Mouse (Mus musculus) retina, postnatal 7 days (tissue): ENCODE results near the gene Pik3c2b.
A peak's percentile ranks its signal among the peaks of the same experiment; 100 is the strongest.

Experiments used
- DNase-seq: peaks from one replicate; pipeline ENCODE4 v3.0.0-alpha.2; 2012; ENCODE audit warnings: low read depth, low spot score

The Pik3c2b gene

GRCm38 (mm10) chr1:133073327-133073856, 27.9 kb downstream of the Pik3c2b start:
- DNase-seq: no peak

DNA sequence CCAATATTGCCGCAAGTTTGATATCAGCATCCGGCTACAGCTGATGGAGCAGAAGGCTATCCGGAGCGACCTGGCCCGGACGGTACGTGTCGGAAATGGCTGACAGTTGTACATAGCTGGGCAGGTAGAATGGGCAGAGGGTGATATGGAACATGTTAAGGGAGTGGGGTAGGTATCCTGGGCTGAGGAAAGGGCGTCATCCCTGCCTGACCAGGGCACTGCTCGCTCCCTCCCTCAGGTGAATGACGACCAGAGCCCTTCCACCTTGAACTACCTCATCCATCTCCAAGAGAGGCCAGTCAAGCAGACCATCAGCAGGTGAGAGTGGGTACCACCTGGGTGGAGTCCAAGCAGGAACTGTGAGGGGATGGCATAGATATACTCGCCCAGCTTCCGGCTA, 29.1 kb downstream of the Pik3c2b start:
- DNase-seq: no peak

DNA sequence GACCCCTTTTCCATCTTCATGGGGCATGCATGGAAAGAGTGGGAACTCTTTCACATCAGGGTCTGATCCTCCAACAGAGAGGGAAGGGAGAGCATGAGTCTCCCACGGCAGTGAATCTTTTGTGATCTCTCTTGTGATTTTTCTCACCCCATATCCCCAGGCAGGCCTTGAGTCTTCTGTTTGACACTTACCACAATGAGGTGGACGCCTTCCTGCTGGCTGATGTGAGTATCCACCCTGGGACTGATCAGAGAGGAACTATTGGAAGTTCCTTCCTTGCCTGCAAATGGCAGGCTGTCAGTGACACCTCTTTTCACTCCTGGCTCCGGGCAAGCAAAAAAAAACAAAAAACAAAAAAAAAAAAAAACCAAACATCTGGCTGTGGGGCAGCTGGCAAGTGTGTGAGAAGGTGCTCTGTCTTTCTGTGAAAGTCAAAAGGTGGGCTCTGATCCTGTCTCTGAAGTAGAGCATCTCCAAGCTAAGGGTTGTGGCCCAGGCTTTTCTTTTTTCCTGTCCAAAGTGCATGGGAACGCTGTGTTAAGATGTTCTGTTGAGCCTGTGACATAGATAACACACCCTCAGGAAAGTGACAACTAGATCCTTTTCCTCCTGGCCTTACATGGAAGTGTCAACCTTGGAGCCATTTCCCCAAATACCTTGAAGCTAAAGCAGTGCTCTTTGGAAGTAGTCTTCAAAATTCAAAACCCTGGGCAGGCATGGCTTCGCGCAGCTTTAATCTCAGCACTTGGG, 30.4 kb downstream of the Pik3c2b start:
- DNase-seq: no peak

DNA sequence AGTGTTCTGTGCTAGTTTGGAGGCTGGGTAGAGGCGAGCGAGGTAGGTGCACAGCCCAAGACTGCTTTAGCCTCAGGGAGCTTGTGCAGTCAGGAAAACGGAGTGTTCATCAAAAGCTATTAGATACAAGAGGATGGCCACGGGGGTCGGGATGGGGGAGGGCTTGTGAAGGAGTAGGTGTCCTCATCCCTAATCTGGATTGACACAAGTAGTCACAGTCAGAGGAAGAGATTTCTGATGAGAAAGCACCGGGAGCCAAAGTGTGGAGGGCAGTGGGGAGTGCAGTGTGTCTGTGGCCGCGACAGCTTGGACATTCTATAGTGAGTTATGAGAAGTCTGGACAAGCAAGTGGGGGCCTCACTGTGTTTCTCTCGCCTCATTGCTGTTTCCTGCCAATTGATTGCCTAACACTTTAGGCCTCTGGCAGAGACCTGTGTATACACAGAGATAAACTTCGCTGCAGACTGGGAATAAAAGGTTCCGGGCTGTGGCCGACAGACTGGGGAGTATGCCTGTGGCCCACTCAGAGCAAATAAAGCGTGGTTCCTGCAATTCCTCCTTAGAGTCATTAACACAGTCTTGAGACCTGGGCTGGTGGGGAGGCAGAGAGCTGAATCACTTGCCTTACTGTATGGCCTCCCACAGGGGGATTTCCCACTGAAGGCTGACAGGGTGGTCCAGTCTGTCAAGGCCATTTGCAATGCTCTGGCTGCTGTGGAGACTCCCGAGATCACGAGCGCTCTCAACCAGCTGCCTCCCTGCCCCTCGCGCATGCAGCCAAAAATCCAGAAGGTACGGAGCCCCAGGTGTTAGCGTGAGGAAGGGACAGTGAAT, 31.4 kb downstream of the Pik3c2b start:
- DNase-seq: no peak

- DNase-seq: no peak
Measured at GRCm38 (mm10) chr1:133077606-133078337, 32.3 kb downstream of the Pik3c2b start.

DNA sequence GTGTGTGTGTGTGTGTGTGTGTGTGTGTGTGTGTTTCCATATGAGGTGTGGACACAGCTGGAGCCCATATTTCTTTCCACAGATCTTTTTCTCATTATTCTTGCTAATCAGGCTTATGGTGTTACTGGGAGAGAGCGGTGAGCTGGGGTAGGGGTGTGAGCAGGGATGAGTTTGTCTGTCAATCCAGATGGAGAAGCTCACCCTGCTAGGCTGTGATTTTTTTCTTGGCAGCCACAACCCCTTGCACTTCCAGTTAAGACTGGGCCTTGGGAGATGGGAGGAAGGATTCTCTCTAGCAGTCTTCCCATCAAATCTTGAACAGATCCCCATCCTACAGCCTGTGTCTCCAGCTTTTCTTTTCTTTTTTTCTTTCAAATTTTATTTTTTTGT, 32.9 kb downstream of the Pik3c2b start:
- DNase-seq: no peak

GRCm38 (mm10) chr1:133079509-133079908, 34.0 kb downstream of the Pik3c2b start:
- no peak for DNase-seq

- no peak for DNase-seq
Measured at GRCm38 (mm10) chr1:133080079-133080561, 34.7 kb downstream of the Pik3c2b start.

- DNase-seq: no peak
Measured at GRCm38 (mm10) chr1:133080717-133081116, 35.2 kb downstream of the Pik3c2b start.

GRCm38 (mm10) chr1:133083003-133083546, 37.6 kb downstream of the Pik3c2b start:
- no peak for DNase-seq

GRCm38 (mm10) chr1:133083942-133084625, 38.6 kb downstream of the Pik3c2b start:
- DNase-seq: no peak

- DNase-seq: no peak
Measured at GRCm38 (mm10) chr1:133084708-133085416, 39.4 kb downstream of the Pik3c2b start.

- DNase-seq: no peak
Measured at GRCm38 (mm10) chr1:133085417-133085742, 39.9 kb downstream of the Pik3c2b start.

DNA sequence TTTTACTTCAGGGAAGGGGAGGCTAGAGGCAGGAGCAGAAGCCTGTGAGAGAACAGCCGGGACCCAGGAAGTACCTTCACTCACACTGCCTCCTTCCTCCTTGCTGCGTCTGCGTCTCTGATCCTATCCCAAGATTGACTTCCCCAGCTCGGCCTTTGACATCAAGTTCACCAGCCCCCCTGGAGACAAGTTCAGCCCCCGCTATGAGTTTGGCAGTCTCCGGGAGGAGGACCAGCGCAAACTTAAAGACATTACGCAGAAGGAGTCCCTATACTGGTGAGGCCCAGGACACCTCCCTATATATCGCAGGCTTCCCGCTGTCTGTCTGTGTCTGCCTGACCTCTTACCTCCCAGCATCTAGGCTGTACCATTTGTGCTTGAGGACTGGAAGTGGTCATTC, 41.3 kb downstream of the Pik3c2b start:
- DNase-seq: no peak

DNA sequence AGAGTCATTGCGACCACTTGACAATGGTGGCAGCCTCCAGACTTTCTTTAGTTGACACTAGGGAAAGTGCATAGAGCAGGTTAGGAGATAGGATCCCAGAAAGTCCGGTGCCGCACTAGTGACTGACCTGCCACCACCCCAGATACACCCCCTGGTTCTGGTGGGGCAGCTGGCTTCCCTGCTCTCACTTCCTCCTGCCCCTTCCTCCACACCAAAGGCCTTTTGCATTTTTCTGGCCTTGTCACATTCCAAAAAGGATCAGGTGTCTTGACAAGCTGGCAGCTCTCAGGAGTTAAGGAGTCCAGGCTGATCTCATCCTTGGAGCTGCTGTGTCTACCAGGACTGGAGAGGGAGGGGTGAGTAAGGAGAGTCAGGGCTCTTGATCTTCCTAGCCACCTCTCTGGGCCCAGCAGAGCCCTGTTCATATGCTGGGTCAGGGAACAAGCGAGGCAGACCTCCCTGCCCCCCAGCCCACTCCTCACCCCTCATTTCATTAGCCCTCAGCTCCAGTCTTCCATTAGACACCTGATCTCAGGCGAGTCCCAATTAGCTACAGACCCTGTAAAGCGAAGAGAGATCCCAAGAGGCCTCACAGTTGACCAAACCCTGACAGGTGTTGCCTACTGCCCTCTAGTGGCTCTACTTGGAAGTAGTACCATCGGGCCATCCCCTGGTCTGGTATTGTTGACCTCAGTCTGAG, 41.9 kb downstream of the Pik3c2b start:
- DNase-seq: peak; percentile 68

- DNase-seq: no peak
Measured at GRCm38 (mm10) chr1:133088196-133088595, 42.7 kb downstream of the Pik3c2b start.

DNA sequence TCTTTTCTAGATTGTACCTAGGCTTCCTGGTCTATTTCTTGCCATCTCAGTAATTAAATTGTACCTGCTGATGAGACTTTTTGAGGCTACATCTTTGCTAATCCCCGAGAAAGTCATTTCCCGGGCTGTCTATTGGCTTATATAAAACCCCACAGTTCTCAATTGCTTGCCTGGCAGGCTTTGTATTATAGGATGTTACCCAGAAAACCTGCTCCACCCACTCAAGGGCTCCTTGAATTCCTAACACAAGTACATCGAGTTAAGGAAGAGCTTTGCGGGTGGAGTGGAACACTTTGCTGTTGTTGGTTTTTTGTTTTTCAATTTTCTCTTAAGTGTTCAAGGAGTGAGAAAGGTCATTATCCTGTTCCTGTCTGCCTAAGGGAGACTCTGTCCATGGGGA, 43.9 kb downstream of the Pik3c2b start:
- DNase-seq: no peak

DNA sequence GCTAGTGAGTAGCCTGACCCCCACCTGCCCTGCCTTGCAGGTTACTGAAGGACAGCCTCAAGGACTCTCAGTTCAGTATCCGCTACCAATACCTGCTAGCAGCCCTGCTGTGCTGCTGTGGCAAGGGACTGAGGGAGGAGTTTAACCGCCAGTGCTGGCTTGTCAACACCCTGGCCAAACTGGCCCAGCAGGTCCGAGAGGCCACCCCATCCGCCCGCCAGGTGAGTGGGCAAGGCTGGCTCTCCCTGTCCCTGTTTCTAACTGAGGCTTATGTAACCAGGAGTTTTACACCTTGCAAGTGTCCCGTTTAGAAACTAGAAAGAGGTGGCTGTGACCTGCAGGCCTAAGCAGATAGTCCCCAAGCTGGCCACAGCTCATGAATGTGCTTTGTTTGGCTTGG, 45.2 kb downstream of the Pik3c2b start:
- no peak for DNase-seq

GRCm38 (mm10) chr1:133091483-133091882, 46.0 kb downstream of the Pik3c2b start:
- DNase-seq: no peak

- DNase-seq: no peak
Measured at GRCm38 (mm10) chr1:133093719-133094118, 48.3 kb downstream of the Pik3c2b start.
